Mouse (Mus musculus) stomach, embryonic 16.5 days (tissue): ENCODE data around the gene Srpr. TPM values are rescaled to one million over a fixed set of nuclear protein-coding genes. Genes with fewer than 3 reads are reported as not detected.

ENCODE experiments used
- ATAC-seq: fragments of 200-750 bp; cut with Nextera tagmentation; 2 replicates; pipeline ENCODE4 v1.8.0; 2017; ENCODE audit warnings: moderate number of reproducible peaks, moderate TSS enrichment; ENCODE audit not compliant: insufficient read depth, low FRiP score
- H3K27ac ChIP-seq: fragments of 300-500 bp; sonication (generic); 2 replicates; pipeline ENCODE4 v1.5.1; 2014; ENCODE audit warnings: low read length
- H3K27me3 ChIP-seq: fragments of 300-500 bp; sonication (generic); 2 replicates; pipeline ENCODE4 v1.6.1; 2014; ENCODE audit warnings: low read length, control low read depth, mixed read lengths; ENCODE audit not compliant: control insufficient read depth, insufficient read depth
- H3K36me3 ChIP-seq: fragments of 300-500 bp; sonication (generic); 2 replicates; pipeline ENCODE4 v1.6.1; 2014; ENCODE audit warnings: low read length; ENCODE audit not compliant: control insufficient read depth, insufficient read depth
- H3K4me1 ChIP-seq: fragments of 300-500 bp; sonication (generic); 2 replicates; pipeline ENCODE4 v1.6.1; 2014; ENCODE audit warnings: low read length, control low read depth, mixed read lengths; ENCODE audit not compliant: control insufficient read depth, insufficient read depth
- H3K4me2 ChIP-seq: fragments of 300-500 bp; sonication (generic); 2 replicates; pipeline ENCODE4 v1.6.1; 2014; ENCODE audit warnings: low read depth, low read length, mixed read lengths
- H3K4me3 ChIP-seq: fragments of 300-500 bp; sonication (generic); replicated peaks from 2 replicates; pipeline ENCODE4 v1.5.1; 2014; ENCODE audit warnings: mild to moderate bottlenecking, low read length
- H3K9ac ChIP-seq: fragments of 300-500 bp; sonication (generic); 2 replicates; pipeline ENCODE4 v1.6.1; 2014; ENCODE audit warnings: low read length
- H3K9me3 ChIP-seq: fragments of 300-500 bp; sonication (generic); replicated peaks from 2 replicates; pipeline ENCODE4 v1.6.1; 2016; ENCODE audit warnings: low read length, control low read depth; ENCODE audit not compliant: control insufficient read depth
- WGBS: fragments of 180-500 bp; shearing (Covaris S2); extraction: QIAGEN DNeasy Blood & Tissue Kit; methylation state at CpG from one replicate; pipeline ENCODE4 v1.1.7; 2014; 5-methylcytosine and 5-hydroxymethylcytosine counted together
- polyA plus RNA-seq: library from polyadenylated mRNA; unstranded; fragments of >200 nt; fragmentation: Nextera tagmentation; extraction: Ambion mirVana; gene quantifications from 2 replicates; pipeline ENCODE4 v1.2.1, GENCODE M21; 2015

The Srpr gene
- polyA plus RNA-seq, 1 experiment from 2014 or later = 143 TPM

DNA sequence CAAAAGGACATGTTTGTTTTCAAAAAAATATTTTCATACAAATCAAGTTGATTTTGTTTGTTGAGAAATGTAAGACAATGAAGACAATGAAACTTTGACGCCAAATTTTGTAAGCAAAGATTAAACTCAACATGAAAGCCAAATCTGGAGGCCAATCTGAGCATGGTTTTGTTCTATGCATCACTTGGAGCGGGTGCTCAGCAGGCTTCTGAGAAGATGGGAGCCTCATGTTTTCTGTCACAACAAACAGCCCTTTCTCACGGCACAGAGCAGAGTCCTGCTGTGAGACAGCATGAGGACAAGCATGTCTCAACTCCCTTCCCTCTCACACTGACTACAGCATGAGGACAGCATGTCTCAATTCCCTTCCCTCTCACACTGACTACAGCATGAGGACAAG lies 36.0 kb downstream of the Srpr start:
- WGBS = 68% methylated on average over 3 of the region's 3 CpGs
- no peak for ATAC-seq
- no peak overlapping the region for H3K27ac ChIP-seq
- H3K36me3 ChIP-seq = peaks cover 4% of the 10 kb centered on the region; the same call in 1 of the 2 replicates
- no peaks in the 10 kb centered on the region for H3K27me3 ChIP-seq
- 0 out of 2 replicates have a peak, but pooled peaks cover 3% of the 10 kb centered on the region for H3K4me1 ChIP-seq
- no peak overlapping the region for H3K4me2 ChIP-seq
- no peak overlapping the region for H3K9ac ChIP-seq
- H3K4me3 ChIP-seq = no peak overlapping the region
- no peaks in the 10 kb centered on the region for H3K9me3 ChIP-seq

DNA sequence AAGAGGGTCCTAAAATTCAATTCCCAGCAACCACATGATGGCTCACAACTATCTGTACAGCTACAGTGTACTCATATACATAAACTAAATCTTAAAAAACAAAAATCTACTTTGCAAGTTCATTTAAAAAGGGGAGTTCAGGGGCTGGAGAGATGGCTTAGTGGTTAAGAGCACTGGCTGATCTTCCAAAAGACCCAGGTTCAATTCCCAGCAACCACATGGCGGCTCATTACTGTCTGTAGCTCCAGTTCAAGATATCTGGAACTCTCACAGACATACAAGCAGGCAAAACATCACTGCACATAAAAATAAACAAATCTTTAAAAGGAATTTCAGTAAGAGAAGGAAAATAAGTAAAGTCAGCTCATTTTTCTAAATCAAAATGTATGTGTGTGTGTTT lies 38.4 kb downstream of the Srpr start:
- H3K9ac ChIP-seq = no peak overlapping the region
- no peak overlapping the region for H3K4me2 ChIP-seq
- 0 out of 2 replicates have a peak, but pooled peaks cover 3% of the 10 kb centered on the region for H3K4me1 ChIP-seq
- H3K36me3 ChIP-seq = no peaks in the 10 kb centered on the region
- H3K27me3 ChIP-seq = no peaks in the 10 kb centered on the region
- WGBS = 100% methylated on average over 1 of the region's 1 CpGs
- no peak overlapping the region for H3K27ac ChIP-seq
- no peaks in the 10 kb centered on the region for H3K9me3 ChIP-seq
- no peak for ATAC-seq
- no peak overlapping the region for H3K4me3 ChIP-seq

DNA sequence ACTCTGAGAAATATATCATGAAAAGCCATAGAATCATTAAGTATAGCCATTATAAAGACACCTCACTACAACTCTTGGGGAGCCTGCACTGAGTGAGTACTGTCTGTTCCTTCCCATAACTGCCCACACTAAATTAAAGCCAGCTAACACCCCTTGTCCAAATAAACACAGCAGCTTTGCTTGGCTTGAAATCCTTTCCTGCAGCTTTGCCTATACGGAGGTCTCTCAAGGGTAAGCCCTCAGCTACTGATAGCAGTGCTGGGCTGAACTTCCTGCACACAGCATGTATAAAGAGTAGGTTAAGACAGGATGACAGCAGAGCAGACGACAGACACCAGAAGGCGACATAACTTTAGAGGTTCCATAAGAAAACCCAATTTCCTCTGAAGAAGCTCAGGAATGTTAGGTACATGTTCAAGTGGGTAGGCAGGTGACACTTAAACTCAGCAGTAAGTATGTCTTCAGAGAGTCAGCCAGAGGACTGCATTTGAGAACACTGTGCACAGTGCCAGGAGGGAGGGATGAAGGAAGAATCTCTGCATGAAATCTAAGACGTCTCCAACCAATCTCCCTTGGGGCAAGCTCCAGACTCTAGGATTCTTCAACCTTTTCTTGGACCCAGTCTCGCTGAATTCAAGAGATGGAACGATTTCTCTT lies 39.1 kb downstream of the Srpr start:
- H3K4me2 ChIP-seq = no peak overlapping the region
- H3K4me3 ChIP-seq = no peak overlapping the region
- H3K27me3 ChIP-seq = no peaks in the 10 kb centered on the region
- H3K9ac ChIP-seq = no peak overlapping the region
- H3K9me3 ChIP-seq = no peaks in the 10 kb centered on the region
- no peak for ATAC-seq
- H3K36me3 ChIP-seq = no peaks in the 10 kb centered on the region
- H3K4me1 ChIP-seq = 0 out of 2 replicates have a peak, but pooled peaks cover 3% of the 10 kb centered on the region
- WGBS = 64% methylated on average over 6 of the region's 6 CpGs
- no peak overlapping the region for H3K27ac ChIP-seq

DNA sequence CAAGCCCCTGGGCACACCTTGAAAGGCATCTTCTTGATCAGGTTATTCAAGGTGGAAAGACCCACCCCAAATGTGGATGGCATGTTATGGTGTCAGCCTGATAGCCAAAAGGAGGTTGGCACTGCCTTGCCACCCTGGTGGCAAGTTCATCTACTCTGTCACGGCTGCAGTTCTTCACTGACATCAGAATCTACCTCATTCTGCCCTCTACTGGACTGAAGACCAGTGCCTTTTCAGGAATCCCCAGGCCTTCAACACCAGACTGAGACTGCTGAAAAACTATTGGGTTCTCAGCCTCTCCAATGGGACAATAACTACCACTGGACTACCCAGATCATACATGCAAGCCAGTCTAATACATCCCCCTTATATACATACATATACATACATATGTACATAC lies 39.8 kb downstream of the Srpr start:
- Histone ChIP-seq H3K27me3 (no peaks in the 10 kb centered on the region), H3K4me3 (no peak overlapping the region), H3K4me2 (no peak overlapping the region), H3K4me1 (0 out of 2 replicates have a peak, but pooled peaks cover 3% of the 10 kb centered on the region), H3K27ac (no peak overlapping the region), H3K9ac (no peak overlapping the region), H3K36me3 (no peaks in the 10 kb centered on the region), H3K9me3 (no peaks in the 10 kb centered on the region)
- 72% methylated on average over 1 of the region's 1 CpGs for WGBS
- ATAC-seq = no peak

DNA sequence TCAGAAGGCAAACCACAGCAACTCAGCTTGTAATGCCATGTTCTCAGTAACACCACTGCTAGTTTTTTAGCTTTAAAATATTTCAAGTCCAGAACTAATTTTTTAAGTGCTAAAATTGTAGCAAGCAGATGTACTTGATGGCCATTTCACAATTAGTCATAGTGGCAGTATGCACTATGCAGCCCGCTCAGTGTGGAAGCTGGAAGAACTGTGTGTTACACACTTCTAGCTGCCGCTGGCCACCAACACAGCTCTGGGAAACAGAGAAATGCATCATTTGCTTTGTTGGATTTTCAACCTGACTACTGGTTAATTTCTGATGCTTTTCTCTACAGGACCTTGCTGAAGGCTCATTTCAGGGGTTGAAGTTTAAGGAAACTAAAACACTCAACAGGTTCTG lies 47.4 kb downstream of the Srpr start:
- 73% methylated on average over 2 of the region's 2 CpGs for WGBS
- H3K4me1 ChIP-seq = 0 out of 2 replicates have a peak, but pooled peaks cover 2% of the 10 kb centered on the region
- ATAC-seq = no peak
- no peak overlapping the region for H3K4me3 ChIP-seq
- H3K36me3 ChIP-seq = no peaks in the 10 kb centered on the region
- peak overlapping the region; percentile 23; the same call in 1 of the 2 replicates for H3K27ac ChIP-seq
- no peak overlapping the region for H3K4me2 ChIP-seq
- H3K9me3 ChIP-seq = no peaks in the 10 kb centered on the region
- H3K27me3 ChIP-seq = no peaks in the 10 kb centered on the region
- H3K9ac ChIP-seq = no peak overlapping the region

DNA sequence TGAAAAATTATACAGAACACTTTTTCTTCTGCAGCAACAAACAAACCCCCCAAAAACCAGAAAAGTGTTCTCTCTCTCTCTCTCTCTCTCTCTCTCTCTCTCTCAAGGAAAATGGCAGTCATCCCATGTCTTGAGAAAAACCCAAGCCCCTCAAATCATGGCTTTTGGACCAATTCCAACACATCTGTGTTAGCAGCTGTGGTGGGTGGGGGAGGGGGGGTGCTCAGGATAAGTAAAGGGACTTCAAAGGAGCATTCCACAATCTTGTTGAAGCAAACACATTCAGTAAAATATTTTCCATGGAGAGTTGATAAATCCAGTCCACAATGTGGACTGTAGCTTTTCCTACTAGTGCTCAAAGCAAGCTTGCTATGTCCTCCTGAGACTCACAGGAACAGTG lies 49.5 kb downstream of the Srpr start:
- Histone ChIP-seq H3K4me3 (no peak overlapping the region), H3K9ac (no peak overlapping the region), H3K36me3 (no peaks in the 10 kb centered on the region), H3K4me2 (no peak overlapping the region), H3K27ac (no peak overlapping the region), H3K4me1 (0 out of 2 replicates have a peak, but pooled peaks cover 2% of the 10 kb centered on the region), H3K27me3 (no peaks in the 10 kb centered on the region), H3K9me3 (no peaks in the 10 kb centered on the region)
- no peak for ATAC-seq

DNA sequence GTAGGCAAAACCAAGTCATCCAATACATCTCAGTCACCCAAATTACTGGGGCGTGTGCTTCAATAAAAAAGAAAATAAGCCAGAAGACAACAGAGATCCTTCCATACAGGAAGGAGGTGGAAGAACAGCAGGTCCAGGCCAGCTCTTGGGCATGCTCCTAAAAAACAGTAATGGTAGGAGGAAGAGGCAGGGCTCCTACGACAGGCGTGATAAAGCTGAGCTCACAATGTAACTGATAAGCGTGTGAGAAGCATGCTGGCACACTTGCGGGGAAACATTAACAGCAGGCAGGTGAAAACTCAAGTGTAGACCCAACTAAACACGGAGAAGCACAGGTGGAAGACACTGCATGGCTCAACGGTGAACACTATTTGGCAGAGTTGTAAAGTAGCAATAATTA lies 57.4 kb downstream of the Srpr start:
- no peak overlapping the region for H3K4me3 ChIP-seq
- H3K36me3 ChIP-seq = no peaks in the 10 kb centered on the region
- no peaks in the 10 kb centered on the region for H3K9me3 ChIP-seq
- H3K27ac ChIP-seq = no peak overlapping the region
- H3K4me2 ChIP-seq = no peak overlapping the region
- H3K9ac ChIP-seq = no peak overlapping the region
- no peaks in the 10 kb centered on the region for H3K27me3 ChIP-seq
- 0 out of 2 replicates have a peak, but pooled peaks have one; percentile 33 for ATAC-seq
- 80% methylated on average over 7 of the region's 7 CpGs for WGBS
- no peaks in the 10 kb centered on the region for H3K4me1 ChIP-seq

DNA sequence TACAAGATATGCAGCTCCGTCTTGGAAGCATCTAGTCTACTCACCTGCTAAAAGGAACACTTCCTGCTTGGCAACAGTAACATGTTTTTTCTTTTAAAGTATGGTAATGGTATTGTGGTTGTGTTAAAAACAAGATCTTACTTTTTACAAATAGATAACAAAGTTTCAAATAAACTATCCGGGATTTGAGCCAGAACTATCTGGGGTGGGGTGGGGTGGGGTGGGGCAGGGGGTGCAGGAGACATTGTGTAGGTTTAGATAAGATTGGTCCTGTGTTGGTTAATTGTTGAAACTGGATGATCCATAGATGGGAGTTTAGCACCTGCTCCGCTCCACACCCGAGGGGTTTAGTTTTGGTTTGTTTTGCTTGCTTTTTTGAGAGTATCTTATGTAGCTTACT lies 62.4 kb downstream of the Srpr start:
- Histone ChIP-seq H3K4me1 (peaks cover 6% of the 10 kb centered on the region; the same call in 1 of the 2 replicates), H3K4me3 (no peak overlapping the region), H3K9me3 (no peaks in the 10 kb centered on the region), H3K27ac (no peak overlapping the region), H3K4me2 (no peak overlapping the region), H3K9ac (no peak overlapping the region), H3K27me3 (no peaks in the 10 kb centered on the region), H3K36me3 (no peaks in the 10 kb centered on the region)
- 57% methylated on average over 4 of the region's 4 CpGs for WGBS
- ATAC-seq = no peak

DNA sequence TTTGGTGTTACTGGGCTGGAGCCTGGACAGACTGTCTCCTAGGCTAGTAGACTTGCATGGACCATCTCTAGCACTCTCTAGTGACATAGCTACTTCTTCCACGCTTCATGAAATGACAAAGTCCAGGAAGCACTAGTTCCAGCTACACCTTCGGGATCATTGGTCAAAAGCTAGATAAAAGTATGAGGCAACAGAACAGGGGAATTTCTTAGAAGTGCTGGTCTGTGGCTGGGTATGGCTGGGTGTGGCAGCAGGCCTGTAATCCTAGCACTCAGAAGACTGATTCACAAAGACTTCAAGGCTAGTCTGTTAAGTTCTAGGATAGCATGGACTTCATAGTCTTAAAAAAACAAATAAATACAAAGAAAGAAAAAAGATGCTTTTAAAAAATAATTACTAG lies 63.5 kb downstream of the Srpr start:
- no peak overlapping the region for H3K4me3 ChIP-seq
- WGBS = 81% methylated on average over 2 of the region's 2 CpGs
- H3K4me2 ChIP-seq = no peak overlapping the region
- H3K9ac ChIP-seq = no peak overlapping the region
- no peaks in the 10 kb centered on the region for H3K36me3 ChIP-seq
- H3K4me1 ChIP-seq = peaks cover 10% of the 10 kb centered on the region
- H3K27ac ChIP-seq = no peak overlapping the region
- ATAC-seq = no peak
- H3K9me3 ChIP-seq = no peaks in the 10 kb centered on the region
- H3K27me3 ChIP-seq = no peaks in the 10 kb centered on the region
